Mouse (Mus musculus): ENCODE data around the gene Rilp. TPM values are rescaled to one million over a fixed set of nuclear protein-coding genes. Genes with fewer than 3 reads are reported as not detected.

Gene Rilp
- polyA plus RNA-seq, 1 experiment from 2014 or later, result 1.5 TPM

DNA sequence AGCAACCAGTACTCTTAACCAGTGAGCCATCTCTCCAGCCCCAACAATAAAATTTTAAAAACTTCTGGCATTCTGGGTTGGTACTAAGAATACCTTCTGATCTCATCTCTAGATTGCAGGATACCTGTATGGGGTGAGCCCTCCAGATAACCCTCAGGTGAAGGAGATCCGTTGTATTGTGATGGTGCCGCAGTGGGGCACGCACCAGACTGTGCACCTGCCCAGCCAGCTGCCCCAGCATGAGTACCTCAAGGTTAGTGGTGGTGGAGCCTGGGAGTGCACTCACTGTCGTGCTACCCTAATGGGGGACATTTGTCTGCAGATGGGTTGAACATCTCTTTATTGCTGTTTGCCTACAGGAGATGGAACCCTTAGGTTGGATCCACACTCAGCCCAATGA lies 1.7 kb upstream of the Rilp start:
- peaks cover 74% of the 10 kb centered on the region for H3K36me3 ChIP-seq
- peaks cover 15% of the 10 kb centered on the region for H3K4me1 ChIP-seq (replicated peaks)
- H3K4me2 ChIP-seq, result no peak overlapping the region
- no peak overlapping the region for H3K4me3 ChIP-seq
- H3K9ac ChIP-seq, result no peak overlapping the region
- no peaks in the 10 kb centered on the region for H3K27me3 ChIP-seq
- no peaks in the 10 kb centered on the region for H3K9me3 ChIP-seq
- ATAC-seq (ENCODE audit: low FRiP score), result no peak
- no peak overlapping the region for H3K27ac ChIP-seq
- 95% methylated on average over 4 of the region's 4 CpGs for WGBS

DNA sequence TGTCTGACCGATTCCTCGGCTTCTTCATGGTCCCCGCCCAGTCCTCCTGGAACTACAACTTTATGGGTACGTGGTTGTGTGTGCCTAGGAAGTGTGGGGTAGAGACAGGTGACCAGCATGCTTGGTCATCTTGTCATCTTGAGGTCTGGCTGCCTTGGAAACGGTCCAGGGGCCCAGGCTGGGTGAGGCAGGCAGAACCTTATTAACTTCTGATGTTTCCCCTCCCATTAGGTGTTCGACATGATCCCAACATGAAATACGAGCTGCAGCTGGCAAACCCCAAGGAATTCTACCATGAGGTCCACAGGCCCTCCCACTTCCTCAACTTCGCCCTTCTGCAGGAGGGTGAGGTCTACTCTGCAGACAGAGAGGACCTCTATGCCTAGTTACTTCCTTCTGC lies 990 bp upstream of the Rilp start:
- H3K9me3 ChIP-seq, result no peaks in the 10 kb centered on the region
- 83% methylated on average over 8 of the region's 8 CpGs for WGBS
- H3K36me3 ChIP-seq, result peaks cover 66% of the 10 kb centered on the region
- H3K4me3 ChIP-seq, result no peak overlapping the region
- H3K9ac ChIP-seq, result 0 out of 2 replicates have a peak overlapping the region, but pooled peaks have one; percentile 73
- no peaks in the 10 kb centered on the region for H3K27me3 ChIP-seq
- H3K4me2 ChIP-seq, result no peak overlapping the region
- ATAC-seq (ENCODE audit: low FRiP score), result no peak
- H3K4me1 ChIP-seq (replicated peaks), result peaks cover 15% of the 10 kb centered on the region
- no peak overlapping the region for H3K27ac ChIP-seq

DNA sequence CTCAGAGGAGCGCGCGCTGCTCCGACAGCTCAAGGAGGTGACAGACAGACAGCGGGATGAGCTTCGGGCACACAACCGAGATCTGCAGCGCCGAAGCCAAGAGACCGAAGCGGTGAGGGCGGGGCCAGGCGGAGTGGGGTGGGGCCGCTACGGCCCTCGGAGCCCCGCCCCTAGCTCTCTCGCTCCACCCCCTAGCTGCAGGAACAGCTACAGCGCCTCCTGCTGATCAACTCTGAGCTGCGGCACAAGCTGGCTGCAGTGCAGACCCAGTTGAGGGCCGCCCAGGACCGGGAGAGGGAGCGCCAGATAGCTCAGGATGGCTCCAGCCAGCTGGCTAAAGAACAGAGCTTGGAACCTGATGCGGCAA lies 716 bp downstream of the Rilp start:
- Histone ChIP-seq H3K9me3 (no peaks in the 10 kb centered on the region), H3K4me1 (replicated peaks) (peaks cover 15% of the 10 kb centered on the region), H3K4me3 (peak overlapping the region; percentile 50), H3K9ac (peak overlapping the region; percentile 73), H3K36me3 (peaks cover 51% of the 10 kb centered on the region), H3K27ac (peak overlapping the region; percentile 76), H3K4me2 (peak overlapping the region; percentile 76), H3K27me3 (no peaks in the 10 kb centered on the region)
- ATAC-seq (ENCODE audit: low FRiP score), result peak; percentile 93
- WGBS, result 2% methylated on average over 24 of the region's 24 CpGs

DNA sequence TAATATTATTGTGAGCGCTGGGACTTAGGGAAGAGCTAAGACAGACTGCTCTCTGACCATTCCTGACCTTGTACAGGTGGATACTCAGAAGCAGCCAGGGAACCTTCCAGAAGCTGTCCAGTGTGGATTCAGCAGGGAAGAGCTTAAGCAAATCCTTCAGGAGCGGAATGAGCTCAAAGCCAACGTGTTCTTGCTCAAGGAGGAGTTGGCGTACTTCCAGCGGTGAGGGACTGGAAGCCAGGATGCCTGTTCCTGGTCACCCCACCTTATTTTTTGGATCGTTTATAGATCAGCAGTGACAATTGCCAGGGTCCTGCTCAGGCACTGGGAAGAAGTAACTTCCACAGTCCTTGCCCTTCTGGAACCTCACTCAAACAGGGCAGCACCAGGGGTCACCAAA lies 1.3 kb downstream of the Rilp start:
- no peak overlapping the region for H3K4me2 ChIP-seq
- WGBS, result 90% methylated on average over 6 of the region's 6 CpGs
- H3K27ac ChIP-seq, result no peak overlapping the region
- no peaks in the 10 kb centered on the region for H3K9me3 ChIP-seq
- peaks cover 15% of the 10 kb centered on the region for H3K4me1 ChIP-seq (replicated peaks)
- no peak overlapping the region for H3K9ac ChIP-seq
- H3K4me3 ChIP-seq, result no peak overlapping the region
- no peak for ATAC-seq (ENCODE audit: low FRiP score)
- peaks cover 45% of the 10 kb centered on the region for H3K36me3 ChIP-seq
- no peaks in the 10 kb centered on the region for H3K27me3 ChIP-seq

DNA sequence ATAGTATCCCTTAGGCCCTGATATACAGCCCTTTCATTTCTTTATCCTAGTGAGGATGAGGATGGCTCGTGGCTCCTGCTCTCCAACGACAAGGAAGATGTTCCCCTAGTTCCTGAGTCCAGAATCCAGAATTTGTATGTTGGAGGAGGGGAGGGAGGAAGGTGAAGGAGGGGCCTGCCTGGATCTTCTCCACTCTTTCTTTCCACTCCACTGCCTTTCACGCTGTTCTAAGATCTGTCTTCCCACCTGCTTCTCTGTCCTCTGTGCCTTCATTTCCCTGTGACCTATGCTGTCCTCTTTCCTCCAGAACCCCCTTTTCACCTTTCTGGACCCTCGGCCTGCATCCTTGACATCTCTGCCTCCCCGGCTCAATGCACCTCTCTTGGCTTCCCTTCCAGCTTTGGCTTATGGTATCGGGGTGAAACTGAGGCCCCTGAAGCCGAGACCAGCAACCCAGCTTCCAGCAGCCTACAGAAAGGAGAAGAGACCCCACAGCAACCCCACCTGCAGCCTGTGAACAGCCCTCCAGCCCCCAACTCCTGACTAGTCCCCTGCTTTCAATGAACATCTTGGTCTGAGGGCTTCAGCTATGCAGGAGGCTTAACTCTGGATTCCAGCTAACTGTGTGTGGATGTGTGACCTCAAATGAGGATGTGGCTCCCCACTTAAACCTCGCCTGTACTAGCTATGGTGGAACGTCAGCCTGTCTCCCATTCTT lies 2.6 kb downstream of the Rilp start:
- no peak overlapping the region for H3K27ac ChIP-seq
- no peak overlapping the region for H3K4me2 ChIP-seq
- H3K27me3 ChIP-seq, result no peaks in the 10 kb centered on the region
- H3K4me1 ChIP-seq (replicated peaks), result peaks cover 15% of the 10 kb centered on the region
- no peak overlapping the region for H3K4me3 ChIP-seq
- H3K36me3 ChIP-seq, result peaks cover 35% of the 10 kb centered on the region
- no peak for ATAC-seq (ENCODE audit: low FRiP score)
- no peaks in the 10 kb centered on the region for H3K9me3 ChIP-seq
- 82% methylated on average over 9 of the region's 9 CpGs for WGBS
- peak overlapping the region; percentile 5; the same call in 1 of the 2 replicates for H3K9ac ChIP-seq

- WGBS, result 53% methylated on average over 8 of the region's 8 CpGs
- H3K27me3 ChIP-seq, result no peaks in the 10 kb centered on the region
- ATAC-seq (ENCODE audit: low FRiP score), result no peak
- peaks cover 15% of the 10 kb centered on the region for H3K4me1 ChIP-seq (replicated peaks)
- H3K27ac ChIP-seq, result no peak within 1 kb of the TSS
- no peaks in the 10 kb centered on the region for H3K9me3 ChIP-seq
- H3K4me3 ChIP-seq, result 0 out of 2 replicates have a peak within 1 kb of the TSS, but pooled peaks have one; percentile 7
- H3K36me3 ChIP-seq, result peaks cover 26% of the 10 kb centered on the region
- peak within 1 kb of the TSS; percentile 19; the same call in 1 of the 2 replicates for H3K4me2 ChIP-seq
- peak within 1 kb of the TSS; percentile 5; the same call in 1 of the 2 replicates for H3K9ac ChIP-seq
These were observed 3.4 kb downstream of the Rilp start, which contains the start of gene Scarf1 for GRCm38 (mm10) chr11:75513336-75513735. Gene Scarf1 (plus strand): TSS chr11:75513540.

- ATAC-seq (ENCODE audit: low FRiP score), result no peak
- no peaks in the 10 kb centered on the region for H3K9me3 ChIP-seq
- no peak overlapping the region for H3K4me3 ChIP-seq
- no peak overlapping the region for H3K9ac ChIP-seq
- H3K27ac ChIP-seq, result no peak overlapping the region
- WGBS, result 92% methylated on average over 25 of the region's 25 CpGs
- H3K4me2 ChIP-seq, result no peak overlapping the region
- peaks cover 12% of the 10 kb centered on the region for H3K36me3 ChIP-seq
- peaks cover 3% of the 10 kb centered on the region for H3K4me1 ChIP-seq (replicated peaks)
- H3K27me3 ChIP-seq, result 0 out of 2 replicates have a peak, but pooled peaks cover under 1% of the 10 kb centered on the region
These were observed 5.3 kb downstream of the Rilp start for GRCm38 (mm10) chr11:75515186-75515585.

DNA sequence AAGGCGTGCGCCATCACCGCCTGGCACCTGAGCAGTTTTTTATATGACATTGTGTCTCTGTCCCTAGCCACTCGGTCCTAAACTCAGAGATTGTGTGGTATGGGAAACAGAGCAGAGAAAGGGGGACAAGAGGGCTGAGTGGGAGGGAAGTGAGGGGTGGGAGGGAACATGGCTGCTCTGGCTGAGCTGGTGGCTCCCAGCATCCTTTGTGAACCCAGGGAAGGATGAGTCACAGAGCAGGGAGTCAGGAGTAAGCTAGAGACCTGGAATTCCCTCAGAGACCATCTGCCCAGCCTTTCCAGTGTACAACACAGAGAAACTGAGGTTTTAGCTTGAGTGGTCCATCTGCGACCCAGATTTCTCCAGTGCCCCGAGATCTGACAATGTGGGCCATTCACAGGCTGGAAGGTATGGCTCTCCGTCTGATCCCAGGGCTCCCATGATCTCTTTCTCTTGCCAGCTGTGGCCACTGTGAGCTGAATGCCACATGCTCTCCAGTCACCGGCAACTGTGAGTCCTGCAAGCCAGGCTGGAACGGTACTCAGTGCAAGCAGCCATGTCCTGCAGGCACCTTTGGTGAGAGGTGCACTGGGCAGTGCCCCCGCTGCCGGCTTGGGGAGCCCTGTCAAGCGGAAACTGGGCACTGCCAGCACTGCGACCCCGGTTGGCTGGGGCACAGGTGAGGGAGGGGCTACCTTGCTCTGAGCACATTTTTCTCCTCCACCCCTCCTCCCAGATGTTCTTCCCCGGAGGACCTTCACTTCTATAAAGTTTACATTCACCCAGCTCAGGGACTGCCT lies 10.1 kb downstream of the Rilp start:
- H3K36me3 ChIP-seq, result no peaks in the 10 kb centered on the region
- ATAC-seq (ENCODE audit: low FRiP score), result no peak
- no peak overlapping the region for H3K9ac ChIP-seq

GRCm38 (mm10) chr11:75521609-75522008 lies 11.7 kb downstream of the Rilp start:
- Histone ChIP-seq H3K9me3 (no peaks in the 10 kb centered on the region), H3K4me2 (no peak overlapping the region), H3K27ac (no peak overlapping the region), H3K27me3 (0 out of 2 replicates have a peak, but pooled peaks cover 3% of the 10 kb centered on the region), H3K4me3 (no peak overlapping the region), H3K4me1 (replicated peaks) (no peaks in the 10 kb centered on the region), H3K36me3 (no peaks in the 10 kb centered on the region), H3K9ac (no peak overlapping the region)
- no peak for ATAC-seq (ENCODE audit: low FRiP score)
- 83% methylated on average over 4 of the region's 4 CpGs for WGBS

More for the DNA sequence above, 10.1 kb downstream of the Rilp start:
- no peaks in the 10 kb centered on the region for H3K4me1 ChIP-seq (replicated peaks)
- H3K4me2 ChIP-seq, result no peak overlapping the region
- no peaks in the 10 kb centered on the region for H3K9me3 ChIP-seq
- 81% methylated on average over 15 of the region's 15 CpGs for WGBS
- H3K4me3 ChIP-seq, result no peak overlapping the region
- 0 out of 2 replicates have a peak, but pooled peaks cover 3% of the 10 kb centered on the region for H3K27me3 ChIP-seq
- no peak overlapping the region for H3K27ac ChIP-seq

DNA sequence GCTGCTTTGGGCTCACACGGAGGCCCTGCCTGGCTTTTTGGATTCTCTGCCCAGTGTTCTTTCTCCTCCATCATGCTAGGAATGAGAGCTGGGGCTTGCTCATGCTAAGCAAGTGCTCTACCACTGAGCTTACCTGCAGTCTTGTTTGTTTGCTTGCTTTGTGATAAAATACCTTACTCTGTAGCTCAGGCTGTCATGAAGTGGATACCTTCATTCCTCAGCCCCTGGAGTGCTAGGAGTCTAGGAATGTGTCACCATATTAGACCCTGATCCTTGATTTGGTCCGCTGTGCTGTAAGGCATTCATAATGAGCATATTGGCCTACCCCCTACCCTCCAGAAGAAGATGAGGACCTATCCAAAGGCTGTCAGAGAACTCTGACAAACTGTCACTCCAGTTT lies 12.9 kb downstream of the Rilp start:
- Histone ChIP-seq H3K9ac (no peak overlapping the region), H3K4me2 (no peak overlapping the region), H3K4me1 (replicated peaks) (no peaks in the 10 kb centered on the region), H3K9me3 (no peaks in the 10 kb centered on the region), H3K27me3 (0 out of 2 replicates have a peak, but pooled peaks cover 3% of the 10 kb centered on the region), H3K27ac (no peak overlapping the region), H3K36me3 (no peaks in the 10 kb centered on the region), H3K4me3 (no peak overlapping the region)
- 92% methylated on average over 2 of the region's 2 CpGs for WGBS
- no peak for ATAC-seq (ENCODE audit: low FRiP score)

DNA sequence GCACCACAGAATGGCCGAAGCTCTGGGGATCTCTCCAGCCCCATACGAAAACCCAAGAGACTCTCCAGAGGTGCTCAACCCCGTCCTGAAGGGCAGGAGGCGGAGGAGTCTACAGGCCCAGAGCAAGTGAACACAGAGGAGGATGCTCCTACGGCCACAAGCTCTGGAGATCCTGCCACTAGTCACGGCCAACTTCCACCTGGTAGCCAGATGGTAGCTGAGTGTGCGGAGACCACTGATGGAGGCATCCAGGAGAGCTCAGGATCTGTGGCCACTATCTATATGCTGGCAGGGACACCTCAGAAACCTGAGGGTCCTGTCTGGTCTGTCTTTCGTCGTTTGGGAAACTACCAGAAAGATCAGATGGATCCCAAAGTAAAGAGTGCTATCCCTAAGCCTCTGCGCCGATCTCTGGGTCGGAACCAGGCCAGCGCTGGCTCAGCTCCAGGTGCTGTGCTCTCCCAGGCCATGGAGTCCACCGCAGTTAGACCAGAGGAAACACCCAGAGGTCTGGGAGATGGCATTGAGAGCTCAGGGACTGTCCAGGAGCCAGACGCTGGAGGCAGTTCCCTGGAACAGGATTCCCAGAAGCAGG lies 15.7 kb downstream of the Rilp start:
- WGBS, result 87% methylated on average over 15 of the region's 15 CpGs
- H3K4me1 ChIP-seq (replicated peaks), result no peaks in the 10 kb centered on the region
- H3K9me3 ChIP-seq, result no peaks in the 10 kb centered on the region
- H3K4me3 ChIP-seq, result no peak overlapping the region
- H3K36me3 ChIP-seq, result no peaks in the 10 kb centered on the region
- no peak overlapping the region for H3K27ac ChIP-seq
- no peak overlapping the region for H3K4me2 ChIP-seq
- no peaks in the 10 kb centered on the region for H3K27me3 ChIP-seq
- no peak for ATAC-seq (ENCODE audit: low FRiP score)
- H3K9ac ChIP-seq, result no peak overlapping the region; the same call in 1 of the 2 replicates

GRCm38 (mm10) chr11:75526943-75527342 lies 17.0 kb downstream of the Rilp start:
- H3K9ac ChIP-seq, result no peak overlapping the region
- ATAC-seq (ENCODE audit: low FRiP score), result no peak

More at GRCm38 (mm10) chr11:75526943-75527342, 17.0 kb downstream of the Rilp start:
- no peaks in the 10 kb centered on the region for H3K9me3 ChIP-seq
- no peaks in the 10 kb centered on the region for H3K27me3 ChIP-seq
- H3K36me3 ChIP-seq, result no peaks in the 10 kb centered on the region
- H3K4me1 ChIP-seq (replicated peaks), result no peaks in the 10 kb centered on the region
- no peak overlapping the region for H3K4me3 ChIP-seq
- 91% methylated on average over 6 of the region's 6 CpGs for WGBS
- H3K4me2 ChIP-seq, result no peak overlapping the region
- no peak overlapping the region for H3K27ac ChIP-seq

All from hindbrain, embryonic 13.5 days (tissue).